Mouse (Mus musculus) layer of hippocampus, postnatal 10 days (tissue): ENCODE results near the gene Dlg2. TPM values are rescaled to one million over a fixed set of nuclear protein-coding genes. Genes with fewer than 3 reads are reported as not detected.

Experiments
- DNase-seq, 2 experiments: peaks; one replicate each; pipeline ENCODE4 v3.0.0; 2021; ENCODE audit warnings: low spot score in 2 of 2
- total RNA-seq, 2 experiments: library from RNA; stranded (reverse); gene quantifications; 2 replicates each; pipeline ENCODE4 v1.2.3; 2021

Dlg2 gene
- total RNA-seq, 2 experiments from 2014 or later = 264 to 268 TPM

DNA sequence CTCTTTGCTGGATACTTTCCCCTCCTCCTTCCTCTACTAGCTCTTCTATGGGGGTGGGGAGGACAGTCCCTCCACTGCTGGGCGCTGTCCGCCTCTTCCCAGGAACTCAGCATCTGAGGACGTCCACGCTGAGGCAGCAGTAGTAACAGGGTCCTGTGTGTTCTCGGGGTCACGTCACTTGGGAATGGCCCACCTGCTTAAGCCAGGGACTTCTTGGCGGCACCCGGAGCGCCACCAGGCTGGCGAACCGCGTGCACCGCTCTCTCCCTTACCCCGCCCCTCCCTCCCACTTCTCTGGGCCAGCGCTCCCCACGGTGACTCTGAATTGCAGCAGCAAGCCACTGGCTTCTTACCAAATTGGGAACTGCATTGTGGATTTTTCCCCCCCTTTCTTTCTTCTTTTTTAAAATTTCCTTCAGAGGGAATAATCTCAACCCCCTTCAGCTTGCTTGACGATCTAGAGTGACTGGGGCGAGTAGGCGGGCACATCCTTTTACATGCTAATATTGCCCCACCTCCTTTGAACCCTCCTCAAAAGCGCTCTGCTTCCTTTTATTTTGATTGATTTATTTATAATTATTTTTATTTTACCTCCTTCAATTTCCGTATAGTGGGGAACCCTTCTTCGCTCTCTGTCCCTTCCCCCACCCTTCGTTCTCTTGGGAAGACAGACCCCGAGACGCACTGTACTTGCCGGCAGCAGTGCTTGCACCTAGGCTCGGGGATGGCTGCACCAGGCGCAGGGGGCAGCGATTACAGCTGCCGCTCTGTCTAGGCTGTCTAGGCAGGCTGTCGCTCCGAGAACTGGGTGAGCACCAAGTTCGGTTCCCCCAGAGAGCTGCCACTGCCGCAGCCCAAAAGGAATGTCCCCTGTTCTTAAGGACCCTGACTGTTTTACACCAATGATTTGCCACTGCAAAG is 785.8 kb downstream of the Dlg2 start:
- DNase-seq = peak; percentile 44 to 57

DNA sequence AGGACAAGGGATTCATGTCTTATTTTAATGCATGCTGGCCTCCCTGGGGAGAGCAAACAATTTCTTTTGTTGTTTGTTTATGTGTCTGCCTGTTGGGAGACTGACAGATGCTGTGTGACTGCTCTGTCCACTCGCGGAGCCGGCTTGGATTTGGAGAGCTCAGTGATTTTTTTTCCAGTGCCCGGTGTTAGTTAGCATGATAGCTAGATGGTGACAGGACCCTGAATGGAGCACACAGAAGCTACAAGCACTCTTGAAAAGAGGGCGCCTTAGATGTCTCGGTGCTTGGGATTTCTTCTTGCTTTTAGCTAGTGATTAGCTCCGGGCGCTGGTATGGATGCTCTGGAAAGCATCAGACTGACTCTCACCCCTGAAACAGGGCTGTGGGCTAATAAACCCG is 786.5 kb downstream of the Dlg2 start:
- DNase-seq = peak in 1 of 2 experiments; percentile 22

DNA sequence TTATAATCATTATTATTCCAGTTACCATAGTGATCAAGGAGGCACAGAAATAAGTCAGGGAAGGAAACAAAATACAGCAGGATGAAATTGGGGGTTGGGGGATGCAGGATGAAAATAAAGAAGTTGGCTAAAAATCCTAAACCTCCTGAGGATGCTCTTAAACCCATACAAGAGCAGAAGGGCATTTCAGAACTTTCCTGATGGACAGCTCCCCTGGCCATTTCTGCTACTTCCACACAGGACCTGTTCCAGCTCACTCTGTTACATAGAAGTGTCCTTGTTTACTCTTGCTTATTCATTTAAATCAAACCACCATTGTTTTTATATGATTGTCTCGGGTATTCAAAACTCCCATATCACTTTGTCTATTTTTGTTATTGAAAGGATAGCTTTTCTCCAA is 791.3 kb downstream of the Dlg2 start:
- peak in 1 of 2 experiments; percentile 38 for DNase-seq

DNA sequence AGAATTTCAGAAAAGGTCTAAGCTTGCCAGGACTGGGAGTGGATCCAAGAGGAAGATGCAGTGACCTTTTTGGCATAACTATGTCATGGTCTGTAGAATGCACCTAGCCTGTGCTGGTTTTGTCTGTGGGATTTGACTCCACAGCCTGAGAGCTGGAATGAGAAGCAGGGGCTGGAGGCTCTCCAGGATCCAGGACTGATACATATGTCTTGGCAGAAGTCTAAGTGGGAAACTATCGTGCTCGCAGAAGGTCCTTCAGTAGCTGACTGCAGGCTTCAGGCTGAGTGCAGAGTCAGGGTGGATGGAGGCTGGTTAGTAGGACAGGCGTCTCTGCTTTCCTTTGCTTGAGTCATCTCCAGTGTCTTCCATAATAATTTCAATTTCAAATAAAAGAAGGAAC is 807.7 kb downstream of the Dlg2 start:
- DNase-seq = peak; percentile 23 to 29

DNA sequence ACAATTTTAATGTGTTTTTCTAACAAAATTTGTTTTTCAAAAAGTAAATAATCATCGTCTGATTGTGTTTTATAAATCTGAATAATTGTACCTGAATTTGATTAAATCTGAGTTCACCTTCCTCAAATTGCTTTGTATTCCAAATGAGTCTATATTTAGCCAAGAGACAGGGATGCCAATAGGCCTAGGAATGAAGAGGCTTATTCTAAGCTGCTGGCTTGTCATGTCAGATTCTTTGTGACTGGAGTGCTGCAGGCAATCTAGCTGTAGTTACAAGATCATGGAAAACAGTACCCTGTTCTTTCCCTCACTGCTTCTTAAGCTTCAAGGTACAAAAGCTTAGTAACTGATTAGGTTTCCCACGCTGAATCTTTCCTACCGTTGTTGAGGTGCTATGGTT is 811.9 kb downstream of the Dlg2 start:
- DNase-seq = no peak

DNA sequence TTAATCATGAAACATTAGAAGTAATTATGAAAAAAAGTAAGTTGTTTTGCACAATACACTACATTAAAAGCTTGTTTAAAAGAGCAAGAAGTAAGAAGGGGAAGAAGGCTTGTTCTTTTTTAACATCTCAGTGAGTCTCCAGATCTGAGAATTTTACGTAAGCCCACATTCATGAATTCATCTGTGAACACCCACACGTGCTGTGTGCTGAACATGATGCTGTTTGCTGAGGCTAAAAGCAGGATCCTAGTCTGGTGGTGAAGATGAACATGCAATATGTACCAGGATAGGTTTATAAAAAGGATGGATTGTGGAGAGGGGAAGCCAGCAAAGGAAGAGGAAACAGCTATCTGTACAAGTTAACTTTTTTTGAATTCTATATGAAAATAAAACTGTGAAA is 819.7 kb downstream of the Dlg2 start:
- no peak for DNase-seq

DNA sequence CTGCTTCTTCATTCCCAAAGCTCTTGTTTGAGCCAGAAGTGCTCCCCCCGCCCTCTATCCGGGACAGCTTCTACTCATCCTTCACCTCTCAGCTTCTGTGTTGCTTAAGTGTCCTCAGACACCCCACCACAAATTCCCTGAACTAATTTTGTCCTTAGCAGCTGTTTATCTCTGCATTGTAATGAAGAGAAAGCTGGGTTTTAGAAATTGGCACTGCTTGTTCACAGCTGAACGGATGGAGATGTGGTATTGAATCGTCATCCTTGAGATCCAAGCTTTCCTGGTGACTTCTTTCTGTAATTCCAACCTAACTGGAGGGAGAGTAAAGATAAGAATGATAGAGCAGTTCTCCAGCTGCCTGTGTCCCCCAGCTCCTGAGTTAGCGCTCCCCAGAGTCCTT is 834.7 kb downstream of the Dlg2 start:
- no peak for DNase-seq

DNA sequence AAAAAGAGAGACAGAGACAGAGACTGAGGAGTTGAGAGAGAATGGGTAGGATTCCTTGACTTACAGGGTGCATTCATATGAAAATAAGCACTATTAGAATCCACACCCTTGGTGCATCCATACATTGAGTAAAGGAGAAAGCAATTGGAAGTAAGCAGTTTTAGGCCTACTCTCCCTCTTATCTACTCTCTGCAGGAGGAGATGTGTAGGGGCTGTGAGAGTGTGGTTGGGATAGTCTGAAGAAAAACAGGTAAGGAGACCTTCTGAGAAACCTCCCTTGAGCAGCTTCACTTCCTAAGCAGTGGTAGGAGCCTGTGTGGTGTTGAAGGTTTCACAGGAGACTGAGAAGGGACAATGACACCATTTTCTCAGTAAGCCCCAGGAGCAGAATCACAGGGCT is 868.6 kb downstream of the Dlg2 start:
- DNase-seq = no peak

DNA sequence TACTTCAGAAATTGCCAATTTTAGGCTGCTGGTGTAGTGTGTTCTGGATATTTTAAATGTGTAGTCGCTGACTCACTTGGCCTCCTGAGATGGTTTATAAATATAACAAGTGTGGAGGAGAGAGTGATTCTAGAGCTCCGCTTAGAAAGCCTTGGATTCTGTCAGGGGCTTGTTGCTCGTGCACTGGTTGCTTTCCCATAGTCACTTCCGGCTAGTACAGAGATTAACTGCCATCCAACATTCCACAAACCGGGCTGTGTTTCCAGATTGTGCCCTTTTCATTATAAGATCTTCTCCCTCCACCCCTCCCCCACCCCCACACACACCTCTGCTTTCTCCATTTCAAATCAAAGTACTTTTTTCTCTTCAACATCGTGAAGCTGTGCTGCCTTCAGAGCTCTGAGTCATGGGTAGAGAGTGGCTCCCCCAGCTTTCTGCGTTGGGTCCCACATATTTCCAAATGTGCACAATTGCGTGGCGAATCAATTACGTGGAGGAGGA is 893.4 kb downstream of the Dlg2 start:
- DNase-seq = no peak

DNA sequence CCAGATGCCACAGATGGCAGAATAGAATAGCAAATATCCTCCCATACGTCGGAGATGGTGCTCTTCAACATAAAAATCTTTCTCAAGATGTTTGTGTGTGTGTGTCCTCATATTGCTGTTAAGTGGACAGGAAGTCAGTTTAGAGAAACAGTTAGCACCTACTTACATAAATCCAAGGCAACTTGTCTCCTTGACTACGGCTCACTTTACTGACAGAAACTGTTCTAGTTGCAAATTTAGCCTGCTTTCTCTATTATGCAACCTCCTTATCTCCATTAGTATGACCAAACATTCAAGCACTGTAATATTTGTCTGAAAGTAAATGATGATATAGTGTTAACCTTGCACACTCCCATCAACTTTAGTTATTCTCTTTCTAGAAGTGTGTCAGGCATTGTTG is 905.8 kb downstream of the Dlg2 start:
- no peak for DNase-seq

DNA sequence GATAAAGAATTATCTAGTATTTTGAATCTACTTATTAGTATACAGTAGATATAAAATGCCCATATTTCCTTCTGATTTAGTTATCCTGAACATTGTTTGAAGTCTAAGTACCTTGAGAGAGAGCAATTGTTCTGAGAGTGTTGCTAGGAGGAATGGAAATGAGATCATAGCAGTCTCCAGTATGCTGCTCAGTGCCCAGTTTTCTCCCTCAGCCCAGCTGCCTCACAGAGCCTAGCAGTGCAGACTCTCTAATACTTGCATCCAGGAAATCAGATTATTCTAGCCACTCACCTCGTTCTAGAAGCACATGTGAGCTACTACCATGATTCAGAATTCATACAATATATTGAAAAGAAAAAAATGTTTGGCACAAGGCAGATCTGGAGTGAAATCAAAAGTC is 907.4 kb downstream of the Dlg2 start:
- no peak for DNase-seq

DNA sequence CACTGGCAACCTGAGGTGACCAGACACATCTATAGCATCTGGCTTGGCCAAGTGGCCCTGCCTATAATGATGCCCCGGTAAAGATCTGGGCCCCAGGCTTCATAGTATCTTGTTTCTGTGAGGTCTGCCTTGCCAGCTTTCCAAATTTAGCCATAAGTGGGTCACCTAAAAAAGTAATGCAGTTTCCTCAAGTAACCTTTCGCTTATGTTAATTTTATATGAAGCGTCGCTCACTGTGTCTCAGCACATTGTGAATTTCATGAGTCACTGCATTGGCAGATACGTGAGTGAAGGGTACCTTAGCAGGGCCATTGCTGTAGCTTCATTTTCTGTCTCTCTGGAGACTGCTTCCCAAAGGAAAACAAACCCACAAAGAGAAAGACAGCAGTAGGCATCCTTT is 912.8 kb downstream of the Dlg2 start:
- DNase-seq = no peak

DNA sequence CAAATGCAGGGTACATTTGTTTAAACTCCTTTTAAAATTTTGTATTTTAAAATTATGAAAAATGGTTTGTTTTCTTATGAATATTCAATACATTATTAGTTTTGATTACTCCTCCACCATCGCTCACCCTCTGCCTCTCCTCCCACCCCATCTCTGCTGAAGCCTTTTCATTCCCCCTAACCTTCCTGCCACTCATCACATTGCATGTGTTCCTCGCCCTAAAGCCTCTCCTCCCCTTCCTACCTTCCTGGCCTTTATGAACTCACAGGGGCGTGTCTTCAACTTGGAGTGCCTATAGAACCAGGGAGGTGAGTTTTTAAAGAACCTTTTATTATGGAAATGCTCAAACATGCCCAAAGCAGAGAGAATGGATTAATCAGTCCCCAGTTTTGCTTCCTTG is 921.4 kb downstream of the Dlg2 start:
- no peak for DNase-seq

DNA sequence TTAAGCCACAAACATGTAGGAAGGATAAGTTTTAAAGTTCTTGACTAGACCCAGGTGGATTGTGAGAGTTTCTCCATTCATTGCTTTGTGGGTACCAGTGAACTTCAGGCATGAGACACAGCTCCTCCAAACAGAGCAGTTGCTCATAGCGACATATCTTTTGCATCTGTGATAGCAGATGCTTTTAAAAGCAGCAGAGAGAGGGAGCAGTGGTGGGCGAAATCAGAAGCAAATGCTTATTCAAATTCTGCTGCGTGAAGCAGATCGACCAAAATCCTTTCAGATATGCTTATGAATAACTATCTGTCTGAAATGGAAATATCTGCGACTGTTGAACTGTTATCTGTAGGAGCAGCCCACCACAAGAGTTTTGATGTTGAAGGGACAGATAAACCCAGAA is 935.6 kb downstream of the Dlg2 start:
- DNase-seq = no peak

DNA sequence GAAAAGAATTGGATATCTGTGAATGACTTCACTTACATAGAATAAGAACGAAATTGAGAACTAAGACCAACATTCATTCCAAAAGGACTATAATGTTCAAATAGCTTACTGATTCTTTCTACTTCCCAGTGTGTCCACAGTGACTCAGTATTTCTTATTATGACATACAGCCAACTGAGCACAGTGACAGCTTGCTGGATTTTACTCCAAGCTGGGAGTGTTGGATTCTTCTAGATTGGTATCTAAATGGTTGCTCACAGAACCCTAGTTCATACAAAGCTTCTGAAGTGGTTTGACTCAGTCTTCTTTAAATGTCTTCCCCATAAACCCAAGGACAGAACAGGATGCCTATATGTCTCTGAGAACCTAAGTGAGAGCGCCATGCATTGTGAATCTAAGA is 937.7 kb downstream of the Dlg2 start:
- no peak for DNase-seq

DNA sequence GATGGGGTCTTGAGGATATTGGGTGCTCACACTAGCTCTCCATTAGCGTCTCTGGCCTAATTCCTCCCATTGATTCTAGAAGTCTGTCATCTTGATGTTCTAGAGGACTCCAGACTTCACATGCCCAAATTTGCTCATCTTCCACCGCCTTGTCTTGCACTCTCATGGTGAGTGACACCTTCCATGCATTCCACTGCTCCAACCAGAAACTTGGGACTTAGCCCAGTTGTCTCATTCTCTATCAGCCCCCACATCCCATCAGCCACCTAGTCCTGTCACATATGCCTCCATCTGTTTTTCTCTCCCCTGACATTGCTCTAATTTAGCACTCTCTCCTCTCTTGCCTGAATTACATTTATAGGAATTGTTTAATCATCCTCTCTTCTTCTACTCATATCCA is 938.3 kb downstream of the Dlg2 start:
- DNase-seq = no peak

DNA sequence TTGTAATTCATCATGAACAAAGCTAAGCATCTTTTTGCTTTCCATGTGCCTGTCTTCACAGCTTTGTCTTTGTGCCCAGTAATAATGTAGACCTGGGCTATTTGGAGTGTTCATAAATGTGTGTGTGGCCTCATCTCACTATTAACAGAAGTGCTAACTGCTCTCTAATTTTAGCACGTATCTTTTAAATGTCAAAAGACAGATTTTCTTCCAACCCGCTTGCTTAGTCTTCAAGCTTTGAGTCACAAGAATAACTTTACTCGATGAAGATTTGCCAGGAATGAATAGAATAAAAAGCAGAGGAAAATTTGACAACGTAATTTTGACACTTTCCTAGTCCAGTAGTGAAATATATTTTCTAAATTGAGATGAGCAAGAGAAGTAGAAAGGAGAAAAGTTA is 943.7 kb downstream of the Dlg2 start:
- DNase-seq = no peak

DNA sequence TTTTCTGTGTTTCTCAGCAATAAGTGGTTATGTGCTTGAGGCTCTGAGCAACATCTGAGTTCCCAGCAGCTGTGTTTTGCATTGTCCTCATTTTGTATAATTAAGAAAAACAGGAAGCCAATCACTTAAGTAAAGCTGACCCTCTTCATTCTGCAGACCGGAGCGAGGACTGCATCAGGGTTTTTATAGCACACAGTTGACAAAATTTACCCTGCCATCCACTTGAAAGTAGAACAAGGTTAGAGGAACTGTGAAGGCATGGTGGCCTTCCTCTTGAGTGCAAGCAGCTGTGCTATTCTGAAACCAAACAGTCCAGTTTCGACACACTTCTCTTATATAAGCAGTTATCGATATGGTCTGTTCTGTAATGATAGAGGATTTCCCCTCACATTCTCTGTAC is 947.3 kb downstream of the Dlg2 start:
- no peak for DNase-seq

DNA sequence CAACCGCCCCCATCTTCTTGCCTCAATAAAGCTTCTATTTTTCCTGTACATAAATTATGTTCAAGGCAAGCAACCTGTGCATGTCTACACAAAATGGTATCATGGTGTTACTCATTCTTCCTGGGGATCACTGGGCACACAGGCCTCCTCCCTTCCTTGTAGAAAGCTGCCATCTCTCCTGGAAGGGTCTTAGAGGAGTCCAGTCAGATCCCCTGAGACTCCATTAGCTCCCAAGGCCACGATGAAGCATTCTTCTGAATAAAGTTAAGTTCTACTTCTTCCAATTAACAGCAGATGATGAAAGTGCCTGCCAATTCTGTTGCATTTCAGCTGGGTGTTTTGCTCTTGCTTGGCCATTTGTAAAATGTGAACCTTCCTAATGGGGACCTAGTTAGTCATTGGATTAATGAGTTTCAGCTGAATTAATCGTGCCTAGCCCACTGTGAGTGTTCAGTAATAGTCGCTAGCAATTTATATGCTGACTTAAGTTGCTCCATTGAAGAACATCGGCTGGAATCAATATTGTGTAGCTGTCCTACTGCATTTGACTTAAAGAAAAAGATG is 953.3 kb downstream of the Dlg2 start:
- DNase-seq = no peak

DNA sequence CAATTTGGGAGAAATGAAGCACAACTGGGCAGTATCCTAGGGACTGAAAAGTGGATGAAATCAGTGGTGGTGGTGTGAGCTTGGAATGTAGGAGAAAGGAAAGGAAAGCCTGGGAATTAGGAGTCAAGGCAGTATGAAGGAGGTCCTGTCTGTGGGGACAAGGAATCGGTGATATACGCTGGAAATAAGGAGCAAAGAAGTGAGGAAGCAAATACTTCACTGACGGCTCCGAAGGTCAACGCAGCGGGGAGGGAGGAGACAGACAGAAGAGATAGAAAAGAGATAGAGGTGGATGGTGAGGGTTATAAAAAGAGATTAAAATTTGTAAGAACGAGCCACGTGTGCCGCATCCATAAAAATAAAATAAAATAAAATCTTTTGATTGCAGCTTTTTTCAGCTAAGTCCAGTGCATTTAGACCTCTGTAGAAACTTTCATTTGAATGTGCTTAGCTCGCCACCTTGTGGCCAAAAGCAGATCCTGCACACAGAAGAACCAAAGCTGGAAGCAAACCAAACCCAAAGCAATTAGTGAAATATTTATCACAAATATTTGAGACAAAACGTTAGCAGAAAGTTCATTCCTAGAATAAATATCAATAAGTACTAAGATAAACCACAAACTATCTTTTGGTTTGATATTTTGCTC is 955.2 kb downstream of the Dlg2 start:
- DNase-seq = peak; percentile 69 to 77

DNA sequence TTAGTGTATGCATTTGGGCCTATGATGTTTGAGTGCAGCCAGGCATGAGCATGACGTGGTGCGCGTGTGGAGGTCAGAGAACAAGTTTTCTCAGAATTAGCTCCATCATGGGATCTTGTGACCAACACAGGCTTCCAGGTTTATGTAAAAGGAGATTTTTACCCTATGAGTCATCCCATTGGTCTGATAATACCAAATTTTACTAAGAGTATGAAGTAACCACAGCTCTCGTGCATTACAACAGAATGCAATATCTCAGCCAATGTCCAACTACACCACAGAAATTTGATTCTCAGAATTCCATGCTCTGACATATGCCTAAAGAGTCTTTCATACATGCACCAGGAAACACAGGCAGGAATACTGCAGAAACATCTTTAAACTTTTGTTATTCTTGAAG is 956.1 kb downstream of the Dlg2 start:
- DNase-seq = no peak

DNA sequence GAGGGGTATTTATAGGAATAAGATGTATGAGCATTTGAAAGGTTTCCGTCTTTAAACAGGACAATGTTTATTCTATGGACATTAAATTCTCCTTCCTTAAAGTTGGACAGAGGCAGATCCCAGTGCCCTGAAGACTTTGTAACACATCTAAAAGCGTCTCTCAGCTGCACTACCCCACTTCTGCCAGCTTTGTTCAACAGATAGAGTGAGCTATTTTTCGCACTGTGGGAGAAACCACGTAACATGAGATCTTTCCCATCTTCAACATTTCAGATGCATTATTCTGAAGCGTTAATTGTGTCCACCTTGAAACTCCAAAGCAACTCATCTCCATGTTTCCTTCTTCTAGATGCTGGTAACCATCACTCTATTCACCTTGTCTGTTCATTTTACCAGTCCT is 958.3 kb downstream of the Dlg2 start:
- no peak for DNase-seq
